13 mouse cellular contexts compared by ENCODE assay signal in genomic region chr12:92073209-92073608, GRCm38 (mm10).
DNase-seq lines count a peak whose midpoint lies in the region; ATAC-seq lines count a peak whose summit lies in the region.
"Had no signal": no experiment of that assay in that cellular context is flagged by ENCODE, and none has a peak within 500 bp of the region (broad histone marks: within the 10 kb centered on the region; RNA-seq: fewer than 3 reads in every experiment).

No protein-coding gene starts in this region.

- H3K4me2 ChIP-seq in hindbrain, embryonic 16.5 days (ENCODE audit: low read length) = no peak overlapping the region
- H3K4me2 ChIP-seq: heart, embryonic 13.5 days; limb, embryonic 13.5 days; neural tube, embryonic 13.5 days had no signal

- no peaks in the 10 kb centered on the region for H3K4me1 ChIP-seq in hindbrain, embryonic 16.5 days (ENCODE audit: control insufficient read depth, insufficient read depth, low read depth, low read length)
- H3K4me1 ChIP-seq: heart, embryonic 13.5 days; limb, embryonic 13.5 days; neural tube, embryonic 13.5 days had no signal

- H3K4me3 ChIP-seq in hindbrain, embryonic 16.5 days (ENCODE audit: low read length) = no peak overlapping the region
- H3K4me3 ChIP-seq: erythroblast, embryonic 14.5 days; heart, embryonic 13.5 days; limb, embryonic 13.5 days; neural tube, embryonic 13.5 days had no signal

- no peaks in the 10 kb centered on the region for H3K9me3 ChIP-seq in hindbrain, embryonic 16.5 days (ENCODE audit: control insufficient read depth, low read length)
- H3K9me3 ChIP-seq: heart, embryonic 13.5 days; limb, embryonic 13.5 days; neural tube, embryonic 13.5 days had no signal

- H3K27me3 ChIP-seq in hindbrain, embryonic 16.5 days (replicated peaks; ENCODE audit: control insufficient read depth, insufficient read depth, low read length) = no peaks in the 10 kb centered on the region
- H3K27me3 ChIP-seq: heart, embryonic 13.5 days; limb, embryonic 13.5 days; neural tube, embryonic 13.5 days had no signal

- H3K36me3 ChIP-seq in hindbrain, embryonic 16.5 days (ENCODE audit: control insufficient read depth, insufficient read depth, low read length) = no peaks in the 10 kb centered on the region
- H3K36me3 ChIP-seq: heart, embryonic 13.5 days; limb, embryonic 13.5 days; neural tube, embryonic 13.5 days had no signal

- WGBS in hindbrain, embryonic 16.5 days = 85% methylated on average over 10 of the region's 10 CpGs

- no peak overlapping the region for H3K9ac ChIP-seq in hindbrain, embryonic 16.5 days (ENCODE audit: low read depth, low read length)
- H3K9ac ChIP-seq: heart, embryonic 13.5 days; limb, embryonic 13.5 days; neural tube, embryonic 13.5 days had no signal

- no peak for ATAC-seq in erythroid progenitor cell, adult 5-6 weeks (replicated peaks; ENCODE audit: low FRiP score, poor library complexity, severe bottlenecking)
- no peak for ATAC-seq in hindbrain, embryonic 16.5 days

- H3K27ac ChIP-seq in hindbrain, embryonic 16.5 days (ENCODE audit: low read depth, low read length) = no peak overlapping the region
- H3K27ac ChIP-seq: heart, embryonic 13.5 days; limb, embryonic 13.5 days; neural tube, embryonic 13.5 days had no signal

- DNase-seq in frontal cortex, postnatal 10 days (ENCODE audit: low spot score in 2 of 2) = peak; percentile 53 to 57
- DNase-seq in layer of hippocampus, adult 8-10 months (ENCODE audit: low spot score in 2 of 2) = peak; percentile 63 to 65
- DNase-seq in left cerebral cortex, adult 9 months (ENCODE audit: low spot score in 2 of 2) = peak; percentile 59 to 88
- DNase-seq in right cerebral cortex, postnatal 36 days (ENCODE audit: low spot score in 2 of 2) = peak; percentile 61 to 84
- DNase-seq in thymus, adult 18-20 months = no peak
- DNase-seq: cerebellum, adult 2 months; lung, adult 18-20 months had no signal

Comparison
In these comparisons a context has a peak if more than half of its experiments do, and no peak if none do; other contexts are left out.
1. DNase-seq: peak in frontal cortex, postnatal 10 days (2 of 2), layer of hippocampus, adult 8-10 months (2 of 2), left cerebral cortex, adult 9 months (2 of 2) and right cerebral cortex, postnatal 36 days (2 of 2); none in thymus, adult 18-20 months (0 of 2).